16 mouse cellular contexts compared by ENCODE assay signal in the genomic region with DNA sequence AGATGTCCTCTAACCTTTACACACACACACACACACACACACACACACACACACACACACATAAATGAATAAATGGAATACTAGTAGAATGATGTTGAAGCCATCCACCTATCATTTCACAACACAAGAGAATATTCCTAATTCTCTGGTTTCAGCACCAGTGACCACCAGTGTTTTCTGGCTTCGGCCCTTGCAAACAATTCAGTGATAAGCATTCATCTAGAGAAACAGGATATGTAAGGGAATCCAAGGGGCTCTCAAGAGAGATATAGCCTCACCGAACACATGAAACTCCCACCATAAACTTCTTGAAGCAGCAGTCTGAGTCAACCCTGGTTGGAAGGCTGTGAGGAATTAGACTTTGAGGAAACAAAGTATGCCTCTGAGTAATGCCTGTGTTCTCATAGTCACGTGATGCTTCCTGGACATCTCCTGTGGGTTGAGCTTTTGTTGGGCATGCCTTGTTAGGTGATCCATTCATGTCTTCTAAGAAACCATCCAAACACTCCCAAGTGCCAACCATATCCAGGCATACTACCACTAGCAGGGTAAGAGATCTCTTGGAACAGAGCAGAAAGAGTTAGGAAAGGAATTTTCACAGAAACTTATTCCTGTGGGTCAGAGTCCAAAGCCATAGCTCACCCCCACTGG. TPM values are rescaled to one million over a fixed set of nuclear protein-coding genes. Genes with fewer than 3 reads are reported as not detected.
DNase-seq lines count a peak whose midpoint lies in the region; ATAC-seq and TF ChIP-seq lines count a peak whose summit lies in the region.
"Had no signal": no experiment of that assay in that cellular context is flagged by ENCODE, and none has a peak within 500 bp of the region (broad histone marks: within the 10 kb centered on the region; RNA-seq: fewer than 3 reads in every experiment).

No protein-coding gene starts in this region.

- no peak for TF ChIP-seq EP300 in heart, postnatal 0 days (IDR thresholded peaks at IDR 0.05; ENCODE audit: low read depth)

- no peak overlapping the region for H3K9ac ChIP-seq in heart, postnatal 0 days (replicated peaks; ENCODE audit: low read depth, low read length)
- no peak overlapping the region for H3K9ac ChIP-seq in midbrain, embryonic 11.5 days (ENCODE audit: low read length)
- no peak overlapping the region for H3K9ac ChIP-seq in midbrain, embryonic 14.5 days (replicated peaks; ENCODE audit: low read length)
- H3K9ac ChIP-seq in liver, embryonic 12.5 days, result no peak overlapping the region
- H3K9ac ChIP-seq: limb, embryonic 13.5 days; neural tube, embryonic 15.5 days had no signal

- no peak for DNase-seq in heart, postnatal 0 days (ENCODE audit: low spot score)
- DNase-seq in heart, adult 9 months (ENCODE audit: low spot score in 2 of 2), result no peak
- peak; percentile 39 for DNase-seq in midbrain, embryonic 11.5 days (ENCODE audit: low spot score, missing footprints)
- DNase-seq in midbrain, embryonic 14.5 days, result no peak
- no peak for DNase-seq in limb, embryonic 10.5 days (ENCODE audit: low spot score)
- no peak for DNase-seq in urinary bladder, postnatal 10 days (ENCODE audit: low spot score)
- no peak for DNase-seq in frontal cortex, postnatal 10 days (ENCODE audit: low spot score in 2 of 2)
- DNase-seq: cerebellum, adult 9-10 months; embryo, embryonic 11 days; heart, postnatal 14 days; lung, postnatal 4 days; right cerebral cortex, adult 18-20 months had no signal

- peaks cover 13% of the 10 kb centered on the region; the same call in 1 of the 2 replicates for H3K4me1 ChIP-seq in heart, postnatal 0 days (ENCODE audit: control insufficient read depth, insufficient read depth)
- peaks cover 8% of the 10 kb centered on the region; the same call in 1 of the 2 replicates for H3K4me1 ChIP-seq in midbrain, embryonic 11.5 days (ENCODE audit: control insufficient read depth, insufficient read depth, low read length)
- 0 out of 2 replicates have a peak, but pooled peaks cover 3% of the 10 kb centered on the region for H3K4me1 ChIP-seq in midbrain, embryonic 14.5 days (ENCODE audit: control insufficient read depth, insufficient read depth, low read length)
- peaks cover 10% of the 10 kb centered on the region for H3K4me1 ChIP-seq in liver, embryonic 12.5 days
- peaks cover 14% of the 10 kb centered on the region; the same call in 1 of the 2 replicates for H3K4me1 ChIP-seq in limb, embryonic 10.5 days
- H3K4me1 ChIP-seq: neural tube, embryonic 15.5 days had no signal

- no peak for ATAC-seq in heart, postnatal 0 days (ENCODE audit: insufficient read depth, low read depth)
- ATAC-seq in midbrain, embryonic 11.5 days (ENCODE audit: low FRiP score), result no peak
- no peak for ATAC-seq in midbrain, embryonic 14.5 days (ENCODE audit: low FRiP score, low TSS enrichment)
- ATAC-seq in liver, embryonic 12.5 days, result 0 out of 2 replicates have a peak, but pooled peaks have one; percentile 5
- ATAC-seq: hindbrain, postnatal 0 days had no signal

- no peak overlapping the region for H3K4me3 ChIP-seq in heart, postnatal 0 days (ENCODE audit: low read depth, low read length)
- H3K4me3 ChIP-seq in midbrain, embryonic 11.5 days (ENCODE audit: low read depth, low read length), result no peak overlapping the region
- no peak overlapping the region for H3K4me3 ChIP-seq in midbrain, embryonic 14.5 days (replicated peaks; ENCODE audit: low read depth, low read length)
- H3K4me3 ChIP-seq in liver, embryonic 12.5 days, result no peak overlapping the region
- no peak overlapping the region for H3K4me3 ChIP-seq in limb, embryonic 10.5 days
- H3K4me3 ChIP-seq: limb, embryonic 13.5 days; neural tube, embryonic 15.5 days had no signal

- H3K27me3 ChIP-seq in heart, postnatal 0 days (ENCODE audit: control insufficient read depth, insufficient read depth, low read length), result no peaks in the 10 kb centered on the region
- H3K27me3 ChIP-seq in midbrain, embryonic 11.5 days (ENCODE audit: control insufficient read depth, insufficient read depth, low read length), result no peaks in the 10 kb centered on the region
- no peaks in the 10 kb centered on the region for H3K27me3 ChIP-seq in midbrain, embryonic 14.5 days (ENCODE audit: control insufficient read depth, insufficient read depth, low read length)
- no peaks in the 10 kb centered on the region for H3K27me3 ChIP-seq in liver, embryonic 12.5 days (replicated peaks)
- no peaks in the 10 kb centered on the region for H3K27me3 ChIP-seq in limb, embryonic 10.5 days (ENCODE audit: low read depth, poor library complexity, severe bottlenecking)
- H3K27me3 ChIP-seq: limb, embryonic 13.5 days; neural tube, embryonic 15.5 days had no signal

- no peak overlapping the region for H3K4me2 ChIP-seq in heart, postnatal 0 days (ENCODE audit: low read depth, low read length)
- H3K4me2 ChIP-seq in midbrain, embryonic 11.5 days, result no peak overlapping the region
- no peak overlapping the region for H3K4me2 ChIP-seq in midbrain, embryonic 14.5 days (ENCODE audit: low read length)
- H3K4me2 ChIP-seq in liver, embryonic 12.5 days, result no peak overlapping the region
- H3K4me2 ChIP-seq: limb, embryonic 13.5 days; neural tube, embryonic 15.5 days had no signal

- 0 out of 2 replicates have a peak overlapping the region, but pooled peaks have one; percentile 7 for H3K27ac ChIP-seq in heart, postnatal 0 days (ENCODE audit: low read depth)
- no peak overlapping the region for H3K27ac ChIP-seq in midbrain, embryonic 11.5 days (ENCODE audit: low read depth, low read length)
- H3K27ac ChIP-seq in midbrain, embryonic 14.5 days (replicated peaks; ENCODE audit: low read depth, low read length), result no peak overlapping the region
- H3K27ac ChIP-seq in liver, embryonic 12.5 days, result no peak overlapping the region
- no peak overlapping the region for H3K27ac ChIP-seq in limb, embryonic 10.5 days
- H3K27ac ChIP-seq: hindbrain, postnatal 0 days; limb, embryonic 13.5 days; neural tube, embryonic 15.5 days had no signal

- no peak for TF ChIP-seq CTCF in heart, postnatal 0 days (IDR thresholded peaks at IDR 0.05; ENCODE audit: low read depth)

- H3K9me3 ChIP-seq in heart, postnatal 0 days (replicated peaks; ENCODE audit: control insufficient read depth, low read length), result no peaks in the 10 kb centered on the region
- no peaks in the 10 kb centered on the region for H3K9me3 ChIP-seq in midbrain, embryonic 11.5 days (ENCODE audit: control insufficient read depth, low read length)
- H3K9me3 ChIP-seq in midbrain, embryonic 14.5 days (ENCODE audit: control insufficient read depth, low read length), result no peaks in the 10 kb centered on the region
- no peaks in the 10 kb centered on the region for H3K9me3 ChIP-seq in liver, embryonic 12.5 days (replicated peaks)
- H3K9me3 ChIP-seq in limb, embryonic 10.5 days (replicated peaks), result no peaks in the 10 kb centered on the region
- H3K9me3 ChIP-seq: limb, embryonic 13.5 days; neural tube, embryonic 15.5 days had no signal

- H3K36me3 ChIP-seq in heart, postnatal 0 days (replicated peaks; ENCODE audit: control insufficient read depth, insufficient read depth, low read length), result no peaks in the 10 kb centered on the region
- no peaks in the 10 kb centered on the region for H3K36me3 ChIP-seq in midbrain, embryonic 11.5 days (ENCODE audit: control insufficient read depth, insufficient read depth, low read length)
- H3K36me3 ChIP-seq in midbrain, embryonic 14.5 days (ENCODE audit: control insufficient read depth, insufficient read depth, low read length), result no peaks in the 10 kb centered on the region
- no peaks in the 10 kb centered on the region for H3K36me3 ChIP-seq in liver, embryonic 12.5 days
- H3K36me3 ChIP-seq in limb, embryonic 10.5 days, result no peaks in the 10 kb centered on the region
- H3K36me3 ChIP-seq: limb, embryonic 13.5 days; neural tube, embryonic 15.5 days had no signal

- 56% methylated on average over 3 of the region's 3 CpGs for WGBS in heart, postnatal 0 days
- WGBS in midbrain, embryonic 11.5 days, result 90% methylated on average over 3 of the region's 3 CpGs
- 93% methylated on average over 3 of the region's 3 CpGs for WGBS in midbrain, embryonic 14.5 days
- WGBS in liver, embryonic 12.5 days (ENCODE audit: insufficient replicate concordance), result 50% methylated on average over 3 of the region's 3 CpGs
- 86% methylated on average over 3 of the region's 3 CpGs for WGBS in limb, embryonic 10.5 days

RNA-seq across cellular contexts. Expression of gene Prr5l, which starts 55.8 kb away (rescaled TPM):
- total RNA-seq in heart, postnatal 0 days (2014; rRNA removed; ENCODE audit: low replicate concordance), result 3.7 and 16.1 TPM in 2 replicates
- 2.9 and 3.7 TPM in 2 replicates for polyA plus RNA-seq in heart, postnatal 0 days (2015; fragmentation: Nextera tagmentation; extraction: Ambion mirVana)
- polyA plus RNA-seq in midbrain, embryonic 11.5 days (2014; fragmentation: Nextera tagmentation; extraction: Ambion mirVana), result 12.6 and 15.5 TPM in 2 replicates
- polyA plus RNA-seq in midbrain, embryonic 14.5 days (2014; fragmentation: Nextera tagmentation; extraction: Ambion mirVana), result 2.5 and 4.9 TPM in 2 replicates
- 5.1 and 5.5 TPM in 2 replicates for polyA plus RNA-seq in liver, embryonic 12.5 days (2016; fragmentation: Nextera tagmentation; extraction: Ambion mirVana)
- polyA plus RNA-seq in limb, embryonic 10.5 days (2016; fragmentation: Nextera tagmentation; extraction: Ambion mirVana), result 19.5 and 22.4 TPM in 2 replicates

RNA-seq across cellular contexts. Expression of gene Commd9, which starts 59.0 kb away (rescaled TPM):
- 29.8 and 44.6 TPM in 2 replicates for total RNA-seq in heart, postnatal 0 days (2014; rRNA removed; ENCODE audit: low replicate concordance)
- polyA plus RNA-seq in heart, postnatal 0 days (2015; fragmentation: Nextera tagmentation; extraction: Ambion mirVana), result 46.3 and 52.3 TPM in 2 replicates
- polyA plus RNA-seq in midbrain, embryonic 11.5 days (2014; fragmentation: Nextera tagmentation; extraction: Ambion mirVana), result 69.8 and 75.0 TPM in 2 replicates
- 109 and 110 TPM in 2 replicates for polyA plus RNA-seq in midbrain, embryonic 14.5 days (2014; fragmentation: Nextera tagmentation; extraction: Ambion mirVana)
- 28.8 and 29.0 TPM in 2 replicates for polyA plus RNA-seq in liver, embryonic 12.5 days (2016; fragmentation: Nextera tagmentation; extraction: Ambion mirVana)
- polyA plus RNA-seq in limb, embryonic 10.5 days (2016; fragmentation: Nextera tagmentation; extraction: Ambion mirVana), result 60.7 and 62.5 TPM in 2 replicates
